Mouse (Mus musculus) liver, embryonic 14.5 days (tissue): ENCODE data around the gene Hoxb2.

Source experiments
- CTCF ChIP-seq: IDR thresholded peaks from 2 replicates; pipeline ENCODE4 v1.5.1; 2016; ENCODE audit warnings: antibody characterized with exemption, low read depth, control low read depth
- EP300 ChIP-seq: IDR thresholded peaks from 2 replicates; pipeline ENCODE4 v1.6.1; 2016; ENCODE audit warnings: antibody characterized with exemption, low read depth

DNA sequence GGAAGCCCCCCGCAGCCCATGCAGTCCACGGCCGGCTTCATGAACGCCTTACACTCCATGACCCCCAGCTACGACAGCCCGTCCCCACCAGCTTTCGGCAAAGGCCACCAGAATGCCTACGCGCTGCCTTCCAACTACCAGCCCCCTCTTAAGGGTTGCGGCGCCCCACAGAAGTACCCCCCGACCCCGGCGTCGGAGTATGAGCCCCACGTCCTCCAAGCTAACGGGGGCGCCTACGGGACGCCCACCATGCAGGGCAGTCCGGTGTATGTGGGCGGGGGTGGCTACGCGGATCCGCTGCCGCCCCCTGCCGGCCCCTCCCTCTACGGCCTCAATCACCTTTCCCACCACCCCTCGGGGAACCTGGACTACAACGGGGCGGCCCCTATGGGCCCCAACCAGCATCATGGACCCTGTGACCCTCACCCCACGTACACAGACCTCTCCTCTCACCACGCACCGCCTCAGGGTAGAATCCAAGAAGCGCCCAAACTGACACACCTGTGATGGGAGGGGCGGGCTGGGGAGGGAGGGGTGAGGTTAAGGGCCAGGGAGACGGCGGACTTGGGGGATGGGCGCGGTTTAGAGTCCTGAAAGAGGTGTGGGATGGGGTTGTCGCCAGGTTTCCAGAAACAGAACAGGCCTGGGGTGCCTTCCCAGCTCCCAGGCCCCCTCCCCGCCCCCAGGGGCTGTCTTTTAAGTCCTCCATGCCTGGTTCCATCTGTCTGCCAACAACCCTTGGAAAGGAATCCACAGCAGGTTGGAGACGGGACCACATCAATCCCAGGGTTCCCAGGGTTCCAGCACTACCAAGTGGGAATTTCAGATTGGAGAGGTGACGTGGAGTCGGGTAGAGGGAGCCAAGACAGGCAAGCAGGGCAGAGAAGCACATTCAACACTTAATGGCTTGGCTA is 4.2 kb upstream of the Hoxb2 start:
- TF ChIP-seq EP300 (no peak), CTCF (no peak)
